Mouse (Mus musculus) monocyte, adult 2 months (primary cell): ENCODE measurements at regions not wholly inside any gene's neighbourhood (a gene's known extent, or its start where the extent isn't known, plus 50 kb on each side); places are given as distances from the start of the nearest gene placed in this dataset.
"Not testable (repeated sequence)": the region's sequence is repeated elsewhere in the genome, so short reads cannot be mapped to it uniquely, and the experiment has no call there.

Experiments
- DNase-seq, 2 experiments: peaks; one replicate each; pipeline ENCODE4 v3.0.0; 2022; ENCODE audit warnings: low spot score in 2 of 2, low read depth in 1 of 2

GRCm38 (mm10) chr4:110038696-110039095 is 60.8 kb downstream of the Dmrta2 start:
- no peak for DNase-seq

GRCm38 (mm10) chr4:110044851-110045618 is 67.2 kb downstream of the Dmrta2 start:
- DNase-seq: no peak

- no peak for DNase-seq
These were observed 67.9 kb downstream of the Dmrta2 start for GRCm38 (mm10) chr4:110045651-110046269.

GRCm38 (mm10) chr4:110046270-110046651 is 68.4 kb downstream of the Dmrta2 start:
- no peak for DNase-seq

GRCm38 (mm10) chr4:110050393-110051280 is 72.8 kb downstream of the Dmrta2 start:
- peak in 1 of 2 experiments; percentile 14 for DNase-seq

GRCm38 (mm10) chr4:110051281-110051665 is 73.4 kb downstream of the Dmrta2 start:
- DNase-seq: no peak

GRCm38 (mm10) chr4:110051872-110052271 is 74.0 kb downstream of the Dmrta2 start:
- DNase-seq: no peak

GRCm38 (mm10) chr4:110052998-110053397 is 75.1 kb downstream of the Dmrta2 start:
- DNase-seq: no peak

- no peak for DNase-seq
These were observed 96.0 kb downstream of the Dmrta2 start for GRCm38 (mm10) chr4:110073836-110074235.

GRCm38 (mm10) chr4:110083371-110083770 is 105.5 kb downstream of the Dmrta2 start:
- DNase-seq: no peak

- no peak for DNase-seq
These were observed 109.9 kb downstream of the Dmrta2 start for GRCm38 (mm10) chr4:110087570-110088247.

- no peak for DNase-seq
These were observed 115.4 kb downstream of the Dmrta2 start for GRCm38 (mm10) chr4:110093040-110093820.

- DNase-seq: no peak
These were observed 116.7 kb downstream of the Dmrta2 start for GRCm38 (mm10) chr4:110094541-110094940.

- no peak for DNase-seq
These were observed 118.1 kb downstream of the Dmrta2 start for GRCm38 (mm10) chr4:110095760-110096593.

GRCm38 (mm10) chr4:110104119-110104518 is 126.3 kb downstream of the Dmrta2 start:
- not testable (repeated sequence) for DNase-seq

- DNase-seq: no peak
These were observed 128.9 kb downstream of the Dmrta2 start for GRCm38 (mm10) chr4:110106620-110107243.

- DNase-seq: no peak
These were observed 141.6 kb downstream of the Dmrta2 start for GRCm38 (mm10) chr4:110119438-110119837.

- DNase-seq: no peak
These were observed 142.0 kb downstream of the Dmrta2 start for GRCm38 (mm10) chr4:110119874-110120273.

GRCm38 (mm10) chr4:110120761-110121160 is 142.9 kb downstream of the Dmrta2 start:
- DNase-seq: no peak
